Mouse (Mus musculus) fat pad, adult 2 months (tissue): Measurements from ENCODE around the gene Efcab11.

Experiments
- DNase-seq: peaks from one replicate; pipeline ENCODE4 v3.0.0-alpha.2; 2011; ENCODE audit warnings: low read depth, low spot score; ENCODE audit errors: extremely low read depth

Gene Efcab11

DNA sequence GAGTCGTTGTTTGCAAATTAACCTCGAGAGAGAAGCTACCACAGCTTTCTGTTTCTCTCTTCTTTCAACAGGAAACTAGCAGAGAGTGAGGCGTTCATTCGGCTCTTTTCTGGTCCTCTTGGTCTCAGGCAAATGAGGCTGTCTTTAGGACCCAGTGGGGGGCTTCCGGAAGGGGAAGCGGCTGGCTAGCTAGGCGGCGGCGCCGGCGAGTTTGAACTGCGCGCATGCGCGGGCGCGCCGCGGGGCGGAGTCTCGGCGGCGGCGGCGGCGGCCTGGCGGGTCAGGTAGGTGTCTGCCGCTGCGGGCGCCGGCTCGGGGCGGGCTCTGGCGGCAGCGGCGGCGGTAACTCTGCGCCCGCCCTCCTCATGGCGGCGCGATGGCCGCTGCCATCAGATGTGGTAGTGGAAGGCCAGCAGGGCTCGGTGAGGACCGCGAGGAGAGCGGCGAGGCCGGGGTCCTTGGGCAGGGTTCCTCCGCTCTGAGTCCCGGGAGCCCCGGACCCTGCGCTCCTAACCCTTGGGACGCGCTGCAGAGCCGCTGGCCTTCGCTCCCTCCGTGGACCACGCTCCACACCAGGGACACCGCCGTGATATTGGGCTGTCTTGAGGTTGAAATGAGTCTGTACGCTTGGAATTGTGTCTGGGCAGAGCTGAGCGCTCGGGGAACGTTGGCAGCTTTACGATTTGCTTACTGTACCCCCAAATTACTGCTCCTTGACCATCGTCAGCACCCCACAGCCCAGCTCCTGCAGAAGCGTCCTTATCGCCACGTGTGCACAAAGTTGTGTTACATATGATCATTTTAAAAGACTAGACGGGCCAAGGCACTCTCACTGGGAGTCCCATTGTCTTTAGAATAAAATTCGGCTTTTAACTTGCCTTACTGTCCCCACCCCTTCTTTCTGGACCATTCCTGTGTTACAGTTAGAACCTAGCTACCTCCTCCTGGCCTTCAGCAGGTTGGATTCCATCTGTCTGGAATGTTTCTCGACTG, at the start of gene Efcab11, which contains the start of gene Tdp1:
Gene Efcab11 (minus strand): TSS at position 171 of the 993 bp plus-strand sequence.
Gene Tdp1 (plus strand): TSS at position 249 of the 993 bp plus-strand sequence.
- DNase-seq = no peak

DNA sequence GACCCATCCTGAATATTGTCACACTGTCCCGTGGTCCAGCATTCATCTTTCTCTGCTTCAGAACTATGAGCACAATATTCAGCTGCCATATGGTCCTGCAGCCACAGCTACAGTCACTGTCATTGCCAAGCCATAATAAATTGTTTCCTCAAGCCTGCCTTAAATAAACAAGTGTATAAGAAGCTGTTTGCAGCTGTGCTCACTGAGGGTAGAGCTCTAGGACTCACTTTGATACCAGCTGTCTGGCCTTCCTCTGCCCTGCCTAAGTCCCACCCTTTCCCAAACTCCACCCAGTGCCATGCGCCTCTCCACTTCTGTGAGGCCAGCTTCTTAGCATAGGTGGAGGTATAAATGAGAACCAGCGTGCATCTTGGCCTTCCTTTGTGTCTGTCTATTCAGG, 49.4 kb upstream of the Efcab11 start:
- DNase-seq = no peak

DNA sequence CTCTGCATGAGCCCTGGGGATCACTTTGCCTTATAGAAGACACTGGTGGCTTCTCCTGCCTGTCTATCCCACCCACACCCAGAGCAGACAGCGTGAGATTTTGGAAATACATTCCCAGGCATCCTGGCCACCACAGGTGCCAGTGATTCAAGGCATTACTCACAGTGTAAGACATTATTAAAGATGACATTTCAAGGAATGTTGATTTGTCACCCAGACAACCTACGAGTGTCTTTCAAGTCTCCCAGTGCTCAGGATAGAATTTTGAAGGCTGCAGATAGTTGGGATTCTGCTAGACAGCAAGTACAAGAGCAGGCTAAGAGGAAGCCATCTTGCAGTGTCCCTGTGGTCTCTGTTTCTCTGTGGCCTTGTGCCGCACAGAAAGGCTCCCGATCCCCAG, 48.0 kb upstream of the Efcab11 start:
- no peak for DNase-seq

DNA sequence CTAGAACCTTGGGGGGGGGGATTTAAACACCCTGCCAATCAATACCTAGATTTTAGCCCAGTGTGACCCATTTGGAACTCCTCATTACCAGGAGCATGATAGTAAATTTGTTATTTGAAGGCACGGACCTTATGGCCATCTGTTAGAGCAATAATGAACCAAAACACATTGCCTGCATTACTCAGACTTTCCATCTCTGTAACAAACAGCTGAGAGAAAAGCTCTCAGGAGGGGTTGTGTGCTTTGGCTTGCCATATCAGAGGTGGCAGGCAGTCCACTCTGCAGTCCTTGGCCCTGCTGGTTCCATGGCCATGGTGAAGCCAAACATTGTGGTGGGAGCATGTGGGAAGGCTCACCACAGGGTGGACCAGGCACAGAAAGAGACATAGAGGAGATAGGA, 44.9 kb upstream of the Efcab11 start:
- no peak for DNase-seq

DNA sequence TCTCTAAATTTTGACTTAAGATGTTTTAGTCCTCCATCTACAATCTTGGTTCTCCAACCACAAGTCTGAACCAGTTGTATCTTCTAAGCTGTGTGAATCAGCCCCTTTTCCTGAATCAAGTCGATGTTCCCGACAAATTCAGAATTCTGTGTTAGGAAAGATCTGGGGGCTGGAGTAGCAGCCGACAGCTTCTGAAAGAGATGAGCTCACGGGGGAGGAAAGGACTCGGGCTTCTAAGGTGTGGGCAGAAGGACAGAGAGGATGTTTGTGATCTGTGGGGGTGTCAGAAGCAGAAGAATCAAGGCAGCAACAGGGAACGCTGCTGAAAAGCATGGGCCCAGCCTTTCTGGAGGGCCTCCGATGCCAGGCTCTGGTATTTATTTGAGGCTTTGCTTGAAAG, 44.1 kb upstream of the Efcab11 start:
- DNase-seq = no peak

DNA sequence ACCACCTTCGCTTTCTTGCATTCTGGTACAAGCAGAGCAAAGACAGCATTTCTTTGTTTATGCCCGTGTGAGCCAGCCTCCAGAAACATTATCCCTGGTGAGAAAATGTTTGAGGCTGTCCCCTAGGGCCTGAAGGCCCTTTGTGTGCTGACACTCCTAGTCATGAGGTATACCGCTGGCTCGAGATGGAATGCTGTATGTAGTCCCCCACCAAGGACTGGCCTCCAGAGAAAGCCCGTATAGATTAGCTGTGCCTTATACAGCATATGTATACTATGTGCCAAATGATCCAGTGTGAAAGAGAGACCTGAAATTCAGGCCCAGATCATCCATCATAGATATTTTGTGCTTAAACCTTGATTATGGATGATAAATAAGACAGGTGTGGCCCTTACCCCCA, 39.5 kb upstream of the Efcab11 start:
- DNase-seq = no peak

DNA sequence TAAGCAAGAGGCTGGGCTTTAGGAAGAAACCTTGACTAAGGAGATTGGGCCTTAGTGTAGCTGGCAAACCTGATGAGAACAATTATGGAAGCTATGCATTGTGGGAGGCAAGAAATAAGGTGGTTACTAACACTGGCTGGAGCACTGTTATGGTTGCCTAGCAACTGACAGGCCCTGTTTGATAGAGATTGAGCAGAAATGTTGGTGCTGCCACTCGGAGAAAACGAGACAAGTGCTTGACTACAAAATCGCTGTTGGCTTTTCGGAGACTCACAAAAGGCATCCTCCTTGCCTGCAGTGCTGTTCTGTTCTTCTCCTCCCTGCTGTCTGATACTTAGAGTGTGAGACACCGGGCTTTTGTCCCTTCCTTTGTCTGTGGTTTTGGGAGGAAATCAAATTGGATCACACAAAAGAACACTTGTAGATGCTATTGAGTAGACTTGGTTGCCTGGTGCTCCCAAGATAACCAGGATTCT, 38.9 kb upstream of the Efcab11 start:
- no peak for DNase-seq

DNA sequence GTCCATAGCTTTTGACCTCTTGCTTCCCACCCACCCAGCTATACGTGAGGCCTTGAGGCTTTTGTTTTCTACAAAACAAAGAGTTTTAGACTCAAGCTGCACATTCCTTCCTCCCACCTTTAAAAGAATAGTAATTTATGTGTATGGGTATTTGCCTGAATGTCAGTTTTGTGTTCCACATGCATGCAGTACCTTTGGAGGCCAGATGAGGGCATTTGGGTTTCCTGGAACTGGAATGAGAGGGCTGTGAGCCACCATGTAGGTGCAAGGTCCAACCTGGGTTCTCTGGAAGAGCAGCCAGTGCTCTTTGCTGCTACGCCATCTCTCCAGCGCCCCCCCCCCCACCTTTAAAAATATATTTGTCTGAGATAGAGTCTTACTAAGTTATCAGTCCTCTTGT, 36.8 kb upstream of the Efcab11 start:
- no peak for DNase-seq

DNA sequence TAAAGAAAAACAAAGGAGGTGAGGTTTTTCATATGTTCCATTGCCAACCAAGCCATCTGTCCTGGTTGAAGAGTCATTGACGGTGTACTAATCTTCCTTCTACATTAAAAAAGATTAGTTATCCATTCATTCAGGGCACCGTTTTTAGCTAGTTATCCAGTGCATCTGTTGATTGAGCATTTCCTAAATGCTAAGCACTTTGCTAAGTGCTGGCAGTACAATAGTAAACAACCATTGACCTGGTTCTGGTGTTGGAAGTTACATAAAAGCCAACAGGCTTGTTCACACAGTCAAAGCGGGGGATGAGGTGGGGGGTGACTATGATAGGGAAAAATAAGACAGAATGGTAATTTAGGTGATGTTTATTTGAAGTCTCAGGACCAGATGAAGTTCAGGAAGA, 35.4 kb upstream of the Efcab11 start:
- DNase-seq = no peak

DNA sequence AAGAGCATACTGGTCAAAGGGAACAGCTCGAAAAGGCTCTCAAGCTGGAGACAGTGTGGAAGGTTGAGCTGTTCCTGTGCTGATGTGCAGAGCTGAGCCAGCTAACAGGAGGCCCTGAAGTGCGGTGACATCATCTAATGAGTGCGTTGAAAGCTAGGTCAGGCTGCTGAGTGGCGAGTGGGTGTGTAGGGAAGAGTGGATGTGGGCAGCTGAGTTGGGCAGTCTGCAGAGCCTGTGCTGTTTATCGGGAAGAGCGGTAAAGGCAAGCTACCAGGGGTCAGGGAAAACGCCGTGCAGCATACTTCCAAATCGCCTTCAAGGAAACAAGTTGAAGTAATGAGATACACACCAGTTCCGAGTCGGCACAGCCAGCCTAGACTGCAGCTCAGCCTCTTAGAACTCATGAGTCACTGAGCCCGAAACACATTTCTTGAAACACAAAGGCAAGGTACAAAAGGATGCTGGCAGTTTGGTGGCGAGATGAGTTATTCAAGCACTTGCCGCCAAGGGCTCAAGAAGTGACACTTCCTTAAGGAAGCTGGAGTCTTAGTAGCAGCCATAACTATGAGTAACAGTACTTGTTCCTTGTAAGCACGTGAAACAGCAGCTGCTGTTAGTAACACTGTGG, 33.7 kb upstream of the Efcab11 start:
- DNase-seq = no peak

DNA sequence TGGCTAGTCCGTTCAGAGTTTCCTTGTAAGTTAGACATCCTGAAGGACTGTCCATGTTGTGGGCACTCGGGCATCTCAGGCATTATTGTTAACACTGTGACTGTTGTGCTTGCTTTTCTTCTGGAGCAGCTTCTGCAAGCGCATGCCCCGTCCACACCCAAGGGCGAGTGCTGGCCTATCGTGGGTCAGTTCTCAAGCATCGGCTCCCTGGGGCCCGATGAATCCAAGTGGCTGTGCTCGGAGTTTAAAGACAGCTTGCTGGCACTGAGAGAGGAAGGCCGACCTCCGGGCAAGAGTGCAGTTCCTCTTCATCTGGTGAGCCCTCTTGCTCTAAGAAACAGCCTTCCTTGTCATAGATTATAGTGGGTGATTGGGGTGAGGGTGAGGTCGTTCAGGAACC, 27.2 kb upstream of the Efcab11 start:
- no peak for DNase-seq

DNA sequence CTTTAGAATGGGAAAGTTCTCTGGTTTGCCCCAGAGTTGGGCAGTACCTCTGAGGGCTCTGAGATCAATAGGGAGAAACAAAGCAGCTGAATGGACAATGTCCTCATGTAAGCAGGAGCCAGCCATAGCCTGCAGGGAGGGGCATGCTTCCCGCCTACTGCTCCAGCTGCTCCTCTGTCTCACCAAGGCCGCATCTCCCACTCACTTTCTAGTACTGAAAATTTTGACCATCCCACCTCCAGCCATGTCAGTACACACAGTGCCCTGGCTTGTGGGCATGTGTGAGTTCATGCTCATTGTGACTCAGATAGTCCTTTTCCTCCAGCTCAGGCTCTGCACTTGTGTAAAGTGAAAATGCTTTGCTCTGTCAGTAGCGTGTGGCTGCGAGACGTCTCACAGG, 20.3 kb upstream of the Efcab11 start:
- DNase-seq = no peak

DNA sequence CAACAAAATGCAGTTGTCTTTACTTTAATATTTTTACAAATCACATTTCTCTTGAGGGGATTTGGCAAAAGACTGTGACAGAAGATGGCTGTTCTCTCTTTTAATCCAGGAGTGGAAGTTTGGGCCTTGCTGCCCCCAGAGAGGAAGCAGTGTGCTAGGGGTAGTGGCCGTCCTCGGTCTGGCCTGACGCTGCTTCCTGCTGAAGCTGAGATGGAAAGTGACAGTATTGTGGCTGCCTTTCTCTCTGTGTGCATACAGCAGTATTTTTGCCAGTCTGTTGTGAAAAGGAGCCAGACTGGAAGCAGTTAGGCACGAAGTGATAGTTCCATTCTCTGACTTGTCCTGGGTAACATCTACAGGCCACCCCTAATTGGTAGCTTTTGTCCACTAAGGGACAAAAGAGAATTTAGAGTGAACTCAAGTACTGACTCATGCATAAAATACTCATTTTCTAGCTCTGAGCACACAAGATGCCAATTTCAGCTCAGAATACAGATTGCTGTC, 18.7 kb upstream of the Efcab11 start:
- DNase-seq = no peak

DNA sequence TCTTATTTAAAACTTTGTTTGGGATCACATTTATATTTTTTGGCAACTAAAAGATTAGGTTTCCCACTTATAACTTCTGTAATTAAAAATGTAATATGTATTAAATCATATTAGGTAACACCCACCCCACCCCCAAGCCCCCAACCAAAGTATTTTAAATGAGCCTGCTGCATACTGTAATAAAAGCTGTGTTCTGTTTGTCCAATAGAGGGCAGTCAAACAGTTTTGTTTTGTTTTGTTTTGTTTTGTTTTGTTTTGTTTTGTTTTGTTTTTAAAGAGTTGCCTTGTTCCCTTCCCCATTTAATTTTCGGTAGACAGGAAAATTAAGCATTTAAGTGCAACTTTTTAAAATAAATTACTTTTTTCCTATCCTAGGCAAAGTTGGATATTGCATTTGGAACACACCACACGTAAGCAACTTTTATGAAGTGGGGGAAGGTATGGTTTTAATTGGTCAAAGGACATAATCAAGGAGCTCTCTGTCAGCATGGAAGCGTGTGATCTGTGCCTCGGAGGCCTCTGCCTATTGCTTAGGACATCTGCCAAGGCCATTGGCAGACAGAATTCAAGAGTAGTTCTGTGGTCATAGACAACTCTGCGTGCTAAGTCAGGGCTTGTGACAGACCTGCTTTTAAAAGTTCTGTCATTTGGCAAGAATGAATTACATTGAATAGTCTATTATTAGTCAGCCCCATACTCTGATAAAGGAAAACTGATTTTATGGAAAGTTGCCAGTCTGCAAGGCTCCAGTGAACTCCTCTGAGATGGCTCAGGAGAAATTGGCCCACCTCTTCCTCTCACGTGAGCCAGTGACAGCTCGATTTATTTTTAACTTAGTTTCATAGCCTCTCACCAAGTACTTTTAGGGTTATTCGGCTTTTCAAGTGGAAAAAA, 18.0 kb upstream of the Efcab11 start:
- peak; percentile 19 for DNase-seq

DNA sequence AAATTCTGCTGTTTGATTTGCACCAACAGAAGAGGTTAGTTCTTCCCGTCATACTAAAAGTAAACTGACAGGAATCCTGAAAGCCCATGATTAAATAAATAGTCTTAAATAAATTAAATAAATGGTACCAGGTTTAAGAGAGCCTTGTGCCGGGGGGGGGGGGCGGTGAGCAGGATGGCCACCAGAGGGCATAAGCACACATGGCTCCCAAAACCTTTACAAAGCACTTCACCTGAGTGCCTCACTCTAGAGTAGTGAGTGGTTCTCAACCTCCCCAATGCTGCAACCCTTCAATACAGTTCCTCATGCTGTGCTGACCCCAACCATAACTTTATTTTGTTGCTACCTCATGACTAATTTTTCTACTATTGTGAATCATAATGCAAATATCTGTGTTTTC, 15.8 kb upstream of the Efcab11 start:
- DNase-seq = no peak

DNA sequence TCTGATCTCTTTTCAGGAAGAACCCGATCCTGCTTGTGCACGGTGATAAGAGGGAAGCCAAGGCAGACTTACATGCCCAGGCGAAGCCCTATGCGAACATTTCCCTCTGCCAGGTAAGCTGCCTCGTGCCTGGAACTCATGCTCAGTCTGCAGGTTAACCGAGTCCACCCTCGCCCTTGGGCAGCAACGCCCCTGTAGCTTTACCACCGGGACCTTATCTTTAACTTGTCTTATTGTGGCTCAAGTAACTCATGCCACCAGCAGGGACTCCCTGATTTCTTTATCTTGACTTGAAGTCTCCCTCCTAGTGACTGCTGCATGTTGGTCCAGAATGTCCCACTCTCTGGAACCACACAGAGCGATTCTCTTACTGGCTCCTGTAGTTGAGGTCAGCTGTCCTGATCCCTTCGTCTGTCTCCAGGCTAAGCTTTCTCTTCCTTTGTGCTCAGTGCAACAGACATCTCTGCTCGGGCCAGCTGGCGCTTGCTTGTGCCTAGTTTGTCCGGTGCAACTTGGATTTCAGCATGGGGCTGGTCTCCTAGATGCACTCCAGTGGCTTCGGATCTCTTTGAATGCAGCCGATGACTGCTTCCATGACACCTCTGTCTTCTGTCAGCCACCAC, 14.1 kb upstream of the Efcab11 start:
- no peak for DNase-seq

DNA sequence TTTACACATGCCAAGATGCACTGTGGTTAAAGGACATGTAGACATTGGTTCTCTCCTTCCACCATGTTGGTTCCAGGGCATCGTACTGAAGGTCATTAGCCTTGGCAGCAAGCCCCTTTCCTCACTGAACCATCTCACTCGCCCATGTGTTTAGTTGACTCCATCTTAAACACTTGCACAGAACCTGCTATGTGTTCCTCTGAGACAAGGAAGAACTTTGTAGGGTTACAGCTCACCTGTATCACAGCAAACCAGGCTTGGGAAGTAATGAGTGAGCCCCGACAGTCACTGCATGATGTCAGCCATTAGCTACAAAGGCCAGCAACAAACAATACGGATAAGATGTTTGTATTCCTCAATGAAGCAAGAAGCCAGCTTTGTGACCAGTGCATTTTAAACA, 13.6 kb upstream of the Efcab11 start:
- no peak for DNase-seq

DNA sequence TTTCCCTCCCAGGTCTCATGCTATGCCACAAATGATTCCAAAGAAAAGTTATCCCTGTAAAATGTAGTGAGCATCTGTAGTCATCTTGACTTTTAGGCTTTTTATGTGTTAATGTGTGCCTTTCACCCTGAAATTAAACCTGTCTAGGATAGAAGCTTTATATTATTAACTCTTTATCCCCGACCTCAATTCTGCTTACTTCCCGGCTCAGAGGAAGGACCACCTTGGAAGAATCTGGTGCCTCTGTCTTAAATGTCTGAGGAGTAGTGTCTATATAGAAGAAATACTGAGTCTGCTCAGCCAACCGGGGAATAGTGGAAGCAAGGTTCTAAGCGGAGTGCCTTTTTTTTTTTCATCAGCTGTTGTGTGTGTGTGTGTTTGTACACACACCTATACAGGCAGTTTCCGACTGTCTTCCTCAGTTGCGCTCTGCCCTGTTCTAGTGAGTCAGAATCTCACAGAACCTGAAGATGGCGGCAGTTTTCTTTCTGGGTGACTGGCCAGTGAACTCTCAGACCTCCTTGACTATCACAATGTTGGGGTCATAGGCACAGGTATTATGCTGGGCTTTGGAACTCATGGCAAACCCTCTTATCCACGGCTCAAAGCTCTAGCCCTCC, 1.2 kb upstream of the Efcab11 start:
- no peak for DNase-seq

DNA sequence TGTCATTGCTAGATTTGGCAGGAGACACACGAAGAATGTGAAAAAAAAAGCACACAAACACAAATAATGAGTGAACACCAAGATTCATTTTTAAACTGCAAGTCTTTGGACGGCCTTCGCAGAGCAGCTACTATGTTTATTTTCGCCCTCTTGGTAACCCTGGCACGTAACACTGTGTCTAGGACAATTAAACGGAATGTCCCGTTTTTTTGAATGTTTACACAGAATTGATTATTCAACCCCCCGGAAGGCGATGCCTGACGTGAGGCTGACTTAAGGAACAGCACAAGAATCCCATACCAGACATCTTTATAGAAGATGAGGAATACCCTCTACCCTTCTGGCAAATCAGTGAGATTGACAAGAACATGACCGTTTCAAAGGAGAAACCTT, 530 bp downstream of the Efcab11 start:
- DNase-seq = no peak
